15 mouse cellular contexts compared by ENCODE assay signal in genomic region chr15:77196001-77196400, GRCm38 (mm10).
A peak's percentile ranks its signal among the peaks of the same experiment; 100 is the strongest.
DNase-seq lines count a peak whose midpoint lies in the region; ATAC-seq and TF ChIP-seq lines count a peak whose summit lies in the region.
"Had no signal": no experiment of that assay in that cellular context is flagged by ENCODE, and none has a peak within 500 bp of the region (broad histone marks: within the 10 kb centered on the region; RNA-seq: fewer than 3 reads in every experiment).

No protein-coding gene starts in this region.

- peaks cover 40% of the 10 kb centered on the region for H3K79me2 ChIP-seq in liver, adult 2 months (ENCODE audit: control insufficient read depth, insufficient read depth, low read length)

- no peak overlapping the region for H3K9ac ChIP-seq in liver, adult 2 months (ENCODE audit: low read depth, low read length)
- H3K9ac ChIP-seq in liver, embryonic 15.5 days = no peak overlapping the region
- H3K9ac ChIP-seq: hindbrain, embryonic 12.5 days; midbrain, embryonic 12.5 days had no signal

- DNase-seq in gastrocnemius, adult 2 months = no peak
- no peak for DNase-seq in gastrocnemius, postnatal 10 days
- DNase-seq in liver, adult 2 months (ENCODE audit: extremely low read depth, low read depth, low spot score) = peak; percentile 55
- no peak for DNase-seq in liver
- no peak for DNase-seq in frontal cortex, postnatal 10 days (ENCODE audit: low spot score in 2 of 2)
- no peak for DNase-seq in thymus, adult 2 months
- no peak for DNase-seq in ovary, adult 18-20 months (ENCODE audit: low spot score)
- DNase-seq: cerebellum, adult 8-10 months; kidney, adult 8-10 months; layer of hippocampus, postnatal 36 days had no signal

- H3K4me2 ChIP-seq in liver, embryonic 15.5 days = 0 out of 2 replicates have a peak overlapping the region, but pooled peaks have one; percentile 31
- H3K4me2 ChIP-seq: hindbrain, embryonic 12.5 days; midbrain, embryonic 12.5 days had no signal

- H3K4me1 ChIP-seq in liver, adult 2 months (ENCODE audit: control insufficient read depth, insufficient read depth, low read length) = peaks cover 14% of the 10 kb centered on the region
- peaks cover 6% of the 10 kb centered on the region; the same call in 1 of the 2 replicates for H3K4me1 ChIP-seq in liver, embryonic 15.5 days (replicated peaks)
- no peaks in the 10 kb centered on the region for H3K4me1 ChIP-seq in thymus, adult 2 months (replicated peaks; ENCODE audit: control insufficient read depth, insufficient read depth, low read length)
- H3K4me1 ChIP-seq: midbrain, embryonic 12.5 days had no signal

- TF ChIP-seq POLR2A in liver, adult 2 months (IDR thresholded peaks at IDR 0.05; ENCODE audit: extremely low read depth, insufficient read depth, low read length) = no peak
- TF ChIP-seq POLR2A in thymus, adult 2 months (IDR thresholded peaks at IDR 0.05; ENCODE audit: control insufficient read depth, extremely low read depth, insufficient read depth, low read length, poor library complexity) = no peak

- intact Hi-C loops in gastrocnemius, adult 2 months (cut with DNase I) = no loop called here

- H3K9me3 ChIP-seq in liver, embryonic 15.5 days (replicated peaks) = no peaks in the 10 kb centered on the region
- H3K9me3 ChIP-seq: hindbrain, embryonic 12.5 days; midbrain, embryonic 12.5 days had no signal

- TF ChIP-seq CTCF in gastrocnemius, adult 2 months (IDR thresholded peaks at IDR 0.05) = no peak
- no peak for TF ChIP-seq CTCF in liver, adult 2 months (IDR thresholded peaks at IDR 0.05; ENCODE audit: low read depth, low read length)
- TF ChIP-seq CTCF in thymus, adult 2 months (IDR thresholded peaks at IDR 0.05; ENCODE audit: borderline replicate concordance, control insufficient read depth, extremely low read depth, insufficient read depth, low read length, poor library complexity) = no peak

- 35% methylated on average over 2 of the region's 2 CpGs for WGBS in liver, adult 2 months
- 75% methylated on average over 2 of the region's 2 CpGs for WGBS in liver, embryonic 15.5 days (ENCODE audit: insufficient replicate concordance)
- 84% methylated on average over 2 of the region's 2 CpGs for WGBS in thymus, adult 2 months

- no peak for ATAC-seq in liver, embryonic 15.5 days (ENCODE audit: insufficient read depth)
- ATAC-seq: activated CD4-positive, CD25-positive, alpha-beta regulatory T cell, adult 4 months; forebrain, embryonic 14.5 days had no signal

- H3K27me3 ChIP-seq in liver, adult 2 months (ENCODE audit: control insufficient read depth, insufficient read depth, low read length) = no peaks in the 10 kb centered on the region
- H3K27me3 ChIP-seq in liver, embryonic 15.5 days = no peaks in the 10 kb centered on the region
- no peaks in the 10 kb centered on the region for H3K27me3 ChIP-seq in thymus, adult 2 months (ENCODE audit: control insufficient read depth, insufficient read depth, low read length)
- H3K27me3 ChIP-seq: hindbrain, embryonic 12.5 days; midbrain, embryonic 12.5 days had no signal

- H3K36me3 ChIP-seq in liver, adult 2 months (ENCODE audit: control insufficient read depth, insufficient read depth, low read length) = no peaks in the 10 kb centered on the region
- no peaks in the 10 kb centered on the region for H3K36me3 ChIP-seq in liver, embryonic 15.5 days (replicated peaks)
- no peaks in the 10 kb centered on the region for H3K36me3 ChIP-seq in thymus, adult 2 months (ENCODE audit: control insufficient read depth, insufficient read depth, low read length)
- H3K36me3 ChIP-seq: hindbrain, embryonic 12.5 days; midbrain, embryonic 12.5 days had no signal

- peak overlapping the region; percentile 39 for H3K27ac ChIP-seq in gastrocnemius, adult 2 months
- H3K27ac ChIP-seq in liver, adult 2 months (replicated peaks; ENCODE audit: insufficient read depth, low read depth, low read length) = peak overlapping the region; percentile 57
- peak overlapping the region; percentile 62 for H3K27ac ChIP-seq in liver, embryonic 15.5 days (replicated peaks)
- no peak overlapping the region for H3K27ac ChIP-seq in thymus, adult 2 months (ENCODE audit: control insufficient read depth, insufficient read depth, low read length)
- H3K27ac ChIP-seq: hindbrain, embryonic 12.5 days; midbrain, embryonic 12.5 days had no signal

- H3K4me3 ChIP-seq in gastrocnemius, adult 2 months = no peak overlapping the region
- H3K4me3 ChIP-seq in liver, adult 2 months (ENCODE audit: insufficient read depth, low read depth, low read length) = no peak overlapping the region
- H3K4me3 ChIP-seq in liver, embryonic 15.5 days (replicated peaks) = no peak overlapping the region
- H3K4me3 ChIP-seq in thymus, adult 2 months (ENCODE audit: control insufficient read depth, insufficient read depth, low read length) = no peak overlapping the region
- H3K4me3 ChIP-seq: hindbrain, embryonic 12.5 days; midbrain, embryonic 12.5 days had no signal
